Mouse (Mus musculus) CH12.LX (cell line): ENCODE measurements at regions not wholly inside any gene's neighbourhood (a gene's known extent, or its start where the extent isn't known, plus 50 kb on each side); places are given as distances from the start of the nearest gene placed in this dataset.

Source experiments
- DNase-seq: peaks from one replicate; pipeline ENCODE4 v3.0.0-alpha.2; 2013; ENCODE audit errors: extremely low read depth
- H3K27ac ChIP-seq: 2 replicates; pipeline ENCODE4 v1.5.1; 2012; ENCODE audit warnings: low read depth, mild to moderate bottlenecking, control low read depth, moderate library complexity; ENCODE audit not compliant: insufficient read depth
- H3K27me3 ChIP-seq: replicated peaks from 2 replicates; pipeline ENCODE3; 2012; ENCODE audit warnings: inconsistent platforms
- H3K36me3 ChIP-seq, 2 experiments: replicated peaks in 1 of 2; 2 replicates each; pipeline versions ENCODE3 to v1.6.1; 2012; ENCODE audit warnings: inconsistent platforms in 1 of 2, low read length in 1 of 2, mild to moderate bottlenecking in 1 of 2, mixed read lengths in 1 of 2, moderate library complexity in 1 of 2; ENCODE audit not compliant: control insufficient read depth in 1 of 2, insufficient read depth in 1 of 2
- H3K4me1 ChIP-seq, 2 experiments: 2 replicates each; pipeline ENCODE4 v1.6.1; 2012; ENCODE audit warnings: inconsistent platforms in 1 of 2, moderate library complexity in 1 of 2; ENCODE audit not compliant: insufficient read depth in 2 of 2, control insufficient read depth in 1 of 2
- H3K4me2 ChIP-seq: 2 replicates; pipeline ENCODE4 v1.6.1; 2012; ENCODE audit warnings: low read depth, mild to moderate bottlenecking, control low read depth; ENCODE audit not compliant: poor library complexity, insufficient read depth, severe bottlenecking
- H3K4me3 ChIP-seq, 3 experiments: fragments of 150-350 bp in 1 of 3; sonication (generic) in 1 of 3; replicated peaks in 1 of 3; 2 replicates each; pipeline versions ENCODE3 to v1.5.1; 2011 to 2012; ENCODE audit warnings: low read depth in 2 of 3, low read length in 2 of 3, mild to moderate bottlenecking in 2 of 3, moderate library complexity in 2 of 3, control low read depth in 1 of 3, improper control_type of control experiment in 1 of 3, inconsistent platforms in 1 of 3, mixed read lengths in 1 of 3; ENCODE audit not compliant: poor library complexity in 1 of 3
- H3K79me2 ChIP-seq: replicated peaks from 2 replicates; pipeline ENCODE4 v1.6.1; 2012; ENCODE audit warnings: mild to moderate bottlenecking, moderate library complexity; ENCODE audit not compliant: control insufficient read depth, poor library complexity, insufficient read depth, severe bottlenecking; ENCODE audit errors: extremely low read depth
- H3K9ac ChIP-seq: 2 replicates; pipeline ENCODE4 v1.6.1; 2012; ENCODE audit warnings: low read depth, mild to moderate bottlenecking, control low read depth, moderate library complexity; ENCODE audit not compliant: insufficient read depth
- H3K9me3 ChIP-seq: replicated peaks from 2 replicates; pipeline ENCODE3; 2012; ENCODE audit warnings: low read length, inconsistent platforms, mixed read lengths
- BHLHE40 ChIP-seq: IDR thresholded peaks from 2 replicates; pipeline ENCODE4 v1.6.1; 2011; ENCODE audit warnings: mild to moderate bottlenecking, low read depth, low read length, improper control_type of control experiment
- ELF1 ChIP-seq: IDR thresholded peaks from 2 replicates; pipeline ENCODE4 v1.6.1; 2014; ENCODE audit warnings: low read depth, mild to moderate bottlenecking, inconsistent platforms, low read length, improper control_type of control experiment
- EP300 ChIP-seq: IDR thresholded peaks from 2 replicates; pipeline ENCODE4 v1.6.1; 2011; ENCODE audit warnings: low read length, improper control_type of control experiment
- ETS1 ChIP-seq: conservative IDR thresholded peaks from 2 replicates; pipeline ENCODE4 v1.6.1; 2012; ENCODE audit warnings: low read depth, mild to moderate bottlenecking, inconsistent platforms, low read length, improper control_type of control experiment, moderate library complexity
- GABPA ChIP-seq: IDR thresholded peaks from 2 replicates; pipeline ENCODE4 v1.6.1; 2012; ENCODE audit warnings: low read depth, low read length, improper control_type of control experiment, inconsistent platforms; ENCODE audit not compliant: insufficient replicate concordance
- IRF4 ChIP-seq: IDR thresholded peaks from 2 replicates; pipeline ENCODE4 v1.6.1; 2014; ENCODE audit warnings: low read depth, mild to moderate bottlenecking, inconsistent platforms, low read length, improper control_type of control experiment
- MAX ChIP-seq: IDR thresholded peaks from 2 replicates; pipeline ENCODE4 v1.6.1; 2011; ENCODE audit warnings: low read length, improper control_type of control experiment
- MEF2A ChIP-seq: IDR thresholded peaks from 2 replicates; pipeline ENCODE4 v1.6.1; 2014; ENCODE audit warnings: low read depth, mild to moderate bottlenecking, inconsistent platforms, low read length, improper control_type of control experiment, borderline replicate concordance
- MXI1 ChIP-seq: IDR thresholded peaks from 2 replicates; pipeline ENCODE4 v1.6.1; 2011; ENCODE audit warnings: mild to moderate bottlenecking, low read depth, low read length, improper control_type of control experiment
- POLR2A ChIP-seq: IDR thresholded peaks from 2 replicates; pipeline ENCODE4 v1.6.1; 2011; ENCODE audit warnings: low read depth, mild to moderate bottlenecking, improper control_type of control experiment, low read length
- RAD21 ChIP-seq: IDR thresholded peaks from 2 replicates; pipeline ENCODE4 v1.6.1; 2011; ENCODE audit warnings: low read depth, mild to moderate bottlenecking, low read length, improper control_type of control experiment, moderate library complexity
- RCOR1 ChIP-seq: conservative IDR thresholded peaks from 2 replicates; pipeline ENCODE4 v1.6.1; 2012; ENCODE audit warnings: low read depth, mild to moderate bottlenecking, inconsistent platforms, low read length, improper control_type of control experiment
- TBP ChIP-seq: conservative IDR thresholded peaks from 2 replicates; pipeline ENCODE4 v1.6.1; 2011; ENCODE audit warnings: low read depth, low read length, improper control_type of control experiment
- UBTF ChIP-seq: IDR thresholded peaks from 2 replicates; pipeline ENCODE4 v1.6.1; 2012; ENCODE audit warnings: low read depth, mild to moderate bottlenecking, inconsistent platforms, low read length, improper control_type of control experiment, moderate library complexity
- USF1 ChIP-seq: IDR thresholded peaks from 2 replicates; pipeline ENCODE4 v1.6.1; 2014; ENCODE audit warnings: low read depth, mild to moderate bottlenecking, inconsistent platforms, low read length, improper control_type of control experiment
- USF2 ChIP-seq: conservative IDR thresholded peaks from 2 replicates; pipeline ENCODE4 v1.6.1; 2011; ENCODE audit warnings: low read depth, low read length, improper control_type of control experiment
- ZC3H11A ChIP-seq: IDR thresholded peaks from 2 replicates; pipeline ENCODE4 v1.6.1; 2012; ENCODE audit warnings: low read depth, mild to moderate bottlenecking, inconsistent platforms, low read length, improper control_type of control experiment
- ZKSCAN1 ChIP-seq: IDR thresholded peaks from 2 replicates; pipeline ENCODE4 v1.6.1; 2012; ENCODE audit warnings: low read depth, inconsistent platforms, low read length, improper control_type of control experiment, borderline replicate concordance
- dilution Hi-C: fragments of 300-500 bp; cut with MboI; formaldehyde crosslinking; loops from 2 replicates; pipeline ENCODE4 v1.14.3; 2020; ENCODE audit warnings: low sequenced_read_pairs; ENCODE audit not compliant: extremely low pct_unique_long_range_greater_than_20kb, extremely low pct_ligation_motif_present
- in situ Hi-C: fragments of 300-500 bp; cut with MboI; formaldehyde crosslinking; loops from 3 replicates; pipeline ENCODE4 v1.14.3; 2019; ENCODE audit warnings: low sequenced_read_pairs, low pct_ligation_motif_present, low pct_unique_long_range_greater_than_20kb, mixed read lengths

DNA sequence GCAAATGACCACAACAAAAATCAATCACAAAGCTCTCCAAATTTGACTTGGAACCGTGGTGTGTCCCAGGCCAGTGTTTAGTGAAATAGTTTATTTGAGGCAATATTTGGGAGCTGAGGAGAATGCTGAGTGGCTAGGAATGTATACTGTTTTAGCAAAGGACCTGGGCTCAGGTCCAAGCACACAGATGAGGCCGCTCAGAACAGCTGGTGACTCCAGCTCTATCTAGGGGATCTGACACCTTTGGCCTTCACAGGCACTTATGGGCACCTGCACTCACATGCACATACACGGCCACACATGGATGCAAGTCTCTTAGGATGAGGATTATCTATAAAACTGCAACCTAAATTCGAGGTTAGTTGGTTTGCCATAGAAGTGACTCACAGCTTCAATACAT lies 110.6 kb upstream of the Gdf10 start:
- in situ Hi-C loops (no loop called here), dilution Hi-C loops (no loop called here)
- H3K27me3 ChIP-seq: no peaks in the 10 kb centered on the region
- no peaks in the 10 kb centered on the region for H3K79me2 ChIP-seq
- H3K4me3 ChIP-seq: no peak overlapping the region
- DNase-seq: no peak
- no peak overlapping the region for H3K9ac ChIP-seq
- H3K27ac ChIP-seq: no peak overlapping the region
- TF ChIP-seq USF2 (no peak), ELF1 (no peak), POLR2A (no peak), IRF4 (no peak), MXI1 (no peak), ETS1 (no peak), GABPA (no peak), USF1 (no peak), RCOR1 (no peak), TBP (no peak), ZC3H11A (no peak), RAD21 (no peak), EP300 (no peak), MEF2A (no peak), BHLHE40 (no peak), ZKSCAN1 (no peak), MAX (no peak)
- H3K36me3 ChIP-seq: no peaks in the 10 kb centered on the region
- peaks cover 3 to 18% of the 10 kb centered on the region in 2 experiments; a peak in 3 of 4 replicates for H3K4me1 ChIP-seq
- H3K4me2 ChIP-seq: no peak overlapping the region
- H3K9me3 ChIP-seq: no peaks in the 10 kb centered on the region

- Histone ChIP-seq H3K4me2 (no peak overlapping the region), H3K27ac (no peak overlapping the region), H3K9ac (no peak overlapping the region), H3K27me3 (no peaks in the 10 kb centered on the region), H3K9me3 (no peaks in the 10 kb centered on the region), H3K36me3 (no peaks in the 10 kb centered on the region), H3K79me2 (no peaks in the 10 kb centered on the region), H3K4me1 (peaks cover 3 to 17% of the 10 kb centered on the region in 2 experiments; a peak in 3 of 4 replicates), H3K4me3 (no peak overlapping the region)
- TF ChIP-seq IRF4 (0 out of 2 replicates have a peak, but pooled peaks have one; percentile 11), UBTF (no peak), EP300 (peak; percentile 62), RCOR1 (no peak)
- in situ Hi-C loops (no loop called here), dilution Hi-C loops (no loop called here)
- DNase-seq: peak; percentile 16
Measured at GRCm38 (mm10) chr14:33813274-33813673, 110.1 kb upstream of the Gdf10 start.
